Mouse (Mus musculus): ENCODE measurements around the gene Syt16. TPM values are rescaled to one million over a fixed set of nuclear protein-coding genes. Genes with fewer than 3 reads are reported as not detected.

Gene Syt16
- polyA plus RNA-seq (2014; fragmentation: Illumina TruSeq; extraction: RNeasy Lipid Tissue Mini Kit (QIAGEN cat#74804); ENCODE audit: low read depth, low replicate concordance): not detected

GRCm38 (mm10) chr12:73997297-73998127, at the start of gene Syt16:
Gene Syt16, plus strand, starts transcription at chr12:73997661.

GRCm38 (mm10) chr12:73964291-73965281, 32.9 kb upstream of the Syt16 start, which contains the start of gene Snapc1:
Gene Snapc1, plus strand, starts transcription at chr12:73964481.

GRCm38 (mm10) chr12:74316344-74316973, 319.0 kb downstream of the Syt16 start, which contains the start of gene Gm11042:
Gene Gm11042, minus strand, starts transcription at chr12:74316394.

Other genes starting within 250 kb of the Syt16 start
- 174 TPM for gene Hif1a, start 96.3 kb upstream of the Syt16 start, polyA plus RNA-seq (2014; fragmentation: Illumina TruSeq; extraction: RNeasy Lipid Tissue Mini Kit (QIAGEN cat#74804); ENCODE audit: low read depth, low replicate concordance)
- not detected for gene Gm49321, start 60.0 kb upstream of the Syt16 start, polyA plus RNA-seq (2014; fragmentation: Illumina TruSeq; extraction: RNeasy Lipid Tissue Mini Kit (QIAGEN cat#74804); ENCODE audit: low read depth, low replicate concordance)
- 12.1 TPM for gene Snapc1, start 33.2 kb upstream of the Syt16 start, polyA plus RNA-seq (2014; fragmentation: Illumina TruSeq; extraction: RNeasy Lipid Tissue Mini Kit (QIAGEN cat#74804); ENCODE audit: low read depth, low replicate concordance)